Mouse (Mus musculus) heart, embryonic 16.5 days (tissue): ENCODE results near the gene Cdca3. TPM values are rescaled to one million over a fixed set of nuclear protein-coding genes. Genes with fewer than 3 reads are reported as not detected.
A peak's percentile ranks its signal among the peaks of the same experiment; 100 is the strongest.
"Not testable (repeated sequence)": the region's sequence is repeated elsewhere in the genome, so short reads cannot be mapped to it uniquely, and the experiment has no call there.

Source experiments
- ATAC-seq: fragments of 200-750 bp; cut with Nextera tagmentation; replicated peaks from 2 replicates; pipeline ENCODE4 v1.8.0; 2017; ENCODE audit warnings: moderate number of reproducible peaks; ENCODE audit not compliant: insufficient read depth, low FRiP score; ENCODE audit errors: extremely low read depth
- H3K27ac ChIP-seq: fragments of 300-500 bp; sonication (generic); 2 replicates; pipeline ENCODE4 v1.5.1; 2014; ENCODE audit warnings: mild to moderate bottlenecking, low read length, control low read depth, moderate library complexity
- H3K27me3 ChIP-seq: fragments of 300-500 bp; sonication (generic); 2 replicates; pipeline ENCODE4 v1.6.1; 2014; ENCODE audit warnings: low read length, mixed read lengths; ENCODE audit not compliant: control insufficient read depth, insufficient read depth
- H3K36me3 ChIP-seq: fragments of 300-500 bp; sonication (generic); 2 replicates; pipeline ENCODE4 v1.6.1; 2014; ENCODE audit not compliant: control insufficient read depth, insufficient read depth
- H3K4me1 ChIP-seq: fragments of 300-500 bp; sonication (generic); 2 replicates; pipeline ENCODE4 v1.6.1; 2014; ENCODE audit warnings: low read length, mixed read lengths; ENCODE audit not compliant: control insufficient read depth, insufficient read depth
- H3K4me2 ChIP-seq: fragments of 300-500 bp; sonication (generic); 2 replicates; pipeline ENCODE4 v1.6.1; 2014; ENCODE audit warnings: low read depth, mild to moderate bottlenecking, control low read depth, low read length
- H3K4me3 ChIP-seq: fragments of 300-500 bp; sonication (generic); 2 replicates; pipeline ENCODE4 v1.5.1; 2014; ENCODE audit warnings: mild to moderate bottlenecking, control low read depth, low read length
- H3K9ac ChIP-seq: fragments of 300-500 bp; sonication (generic); 2 replicates; pipeline ENCODE4 v1.6.1; 2014; ENCODE audit warnings: low read length, control low read depth
- H3K9me3 ChIP-seq: fragments of 300-500 bp; sonication (generic); replicated peaks from 2 replicates; pipeline ENCODE4 v1.6.1; 2016; ENCODE audit warnings: low read length; ENCODE audit not compliant: control insufficient read depth
- WGBS: fragments of 180-500 bp; shearing (Covaris S2); extraction: QIAGEN DNeasy Blood & Tissue Kit; methylation state at CpG from one replicate; pipeline ENCODE4 v1.1.7; 2014; 5-methylcytosine and 5-hydroxymethylcytosine counted together
- polyA plus RNA-seq: library from polyadenylated mRNA; unstranded; fragments of >200 nt; fragmentation: Nextera tagmentation; extraction: Ambion mirVana; gene quantifications from 2 replicates; pipeline ENCODE4 v1.2.1, GENCODE M21; 2015

Cdca3 gene
- polyA plus RNA-seq, 1 experiment from 2014 or later, result 126 TPM

- peaks cover 18% of the 10 kb centered on the region for H3K36me3 ChIP-seq
- H3K27me3 ChIP-seq, result no peaks in the 10 kb centered on the region
- H3K27ac ChIP-seq, result peak overlapping the region; percentile 18; the same call in 1 of the 2 replicates
- peak overlapping the region; percentile 26; the same call in 1 of the 2 replicates for H3K9ac ChIP-seq
- 47% methylated on average over 4 of the region's 4 CpGs for WGBS
- no peaks in the 10 kb centered on the region for H3K9me3 ChIP-seq
- ATAC-seq, result no peak
- H3K4me1 ChIP-seq, result peaks cover 55% of the 10 kb centered on the region
- H3K4me2 ChIP-seq, result no peak overlapping the region
- H3K4me3 ChIP-seq, result no peak overlapping the region
Observed at GRCm38 (mm10) chr6:124807366-124807765, 22.0 kb upstream of the Cdca3 start.

- peak overlapping the region; percentile 92 for H3K9ac ChIP-seq
- no peak for ATAC-seq
Observed at GRCm38 (mm10) chr6:124807986-124808357, 21.4 kb upstream of the Cdca3 start.

GRCm38 (mm10) chr6:124808358-124809012, 20.9 kb upstream of the Cdca3 start, which contains the start of gene Spsb2:
Gene Spsb2 (plus strand): TSS chr6:124808661.
- peaks cover 18% of the 10 kb centered on the region for H3K36me3 ChIP-seq
- H3K4me1 ChIP-seq, result peaks cover 59% of the 10 kb centered on the region
- peak; percentile 43 for ATAC-seq
- H3K9me3 ChIP-seq, result no peaks in the 10 kb centered on the region
- peak within 1 kb of the TSS; percentile 92 for H3K27ac ChIP-seq
- H3K4me3 ChIP-seq, result peak within 1 kb of the TSS; percentile 79
- H3K9ac ChIP-seq, result peak within 1 kb of the TSS; percentile 92
- peak within 1 kb of the TSS; percentile 100 for H3K4me2 ChIP-seq
- no peaks in the 10 kb centered on the region for H3K27me3 ChIP-seq
- WGBS, result 4% methylated on average over 29 of the region's 29 CpGs

More at GRCm38 (mm10) chr6:124807986-124808357, 21.4 kb upstream of the Cdca3 start:
- 65% methylated on average over 6 of the region's 6 CpGs for WGBS
- Histone ChIP-seq H3K9me3 (no peaks in the 10 kb centered on the region), H3K4me3 (peak overlapping the region; percentile 79), H3K27me3 (no peaks in the 10 kb centered on the region), H3K4me2 (peak overlapping the region; percentile 100), H3K27ac (peak overlapping the region; percentile 92), H3K4me1 (peaks cover 58% of the 10 kb centered on the region), H3K36me3 (peaks cover 18% of the 10 kb centered on the region)

- 0 out of 2 replicates have a peak, but pooled peaks have one; percentile 20 for ATAC-seq
- Histone ChIP-seq H3K4me3 (peak overlapping the region; percentile 79), H3K36me3 (peaks cover 18% of the 10 kb centered on the region), H3K27ac (peak overlapping the region; percentile 92), H3K9ac (peak overlapping the region; percentile 92), H3K4me1 (peaks cover 59% of the 10 kb centered on the region), H3K27me3 (no peaks in the 10 kb centered on the region), H3K4me2 (peak overlapping the region; percentile 100), H3K9me3 (no peaks in the 10 kb centered on the region)
- under 1% methylated on average over 35 of the region's 35 CpGs for WGBS
Observed at GRCm38 (mm10) chr6:124809052-124809774, 20.1 kb upstream of the Cdca3 start.

- Histone ChIP-seq H3K4me1 (peaks cover 65% of the 10 kb centered on the region), H3K4me3 (peak overlapping the region; percentile 79), H3K9ac (peak overlapping the region; percentile 92), H3K27ac (peak overlapping the region; percentile 92), H3K4me2 (peak overlapping the region; percentile 100), H3K27me3 (no peaks in the 10 kb centered on the region), H3K36me3 (peaks cover 18% of the 10 kb centered on the region), H3K9me3 (no peaks in the 10 kb centered on the region)
- WGBS, result 41% methylated on average over 14 of the region's 14 CpGs
- ATAC-seq, result no peak
Observed at GRCm38 (mm10) chr6:124809775-124810538, 19.4 kb upstream of the Cdca3 start.

GRCm38 (mm10) chr6:124810566-124811402, 18.6 kb upstream of the Cdca3 start:
- H3K27ac ChIP-seq, H3K4me3 ChIP-seq, H3K9me3 ChIP-seq, H3K9ac ChIP-seq, ATAC-seq, H3K4me2 ChIP-seq, H3K27me3 ChIP-seq: not testable (repeated sequence)
- 73% methylated on average over 11 of the region's 11 CpGs for WGBS
- H3K36me3 ChIP-seq, result peaks cover 18% of the 10 kb centered on the region
- H3K4me1 ChIP-seq, result peaks cover 62% of the 10 kb centered on the region

- Histone ChIP-seq H3K4me1 (peaks cover 56% of the 10 kb centered on the region), H3K4me2 (no peak overlapping the region), H3K36me3 (peaks cover 19% of the 10 kb centered on the region), H3K9ac (peak overlapping the region; percentile 5; the same call in 1 of the 2 replicates), H3K27ac (peak overlapping the region; percentile 14; the same call in 1 of the 2 replicates), H3K9me3 (no peaks in the 10 kb centered on the region), H3K27me3 (no peaks in the 10 kb centered on the region), H3K4me3 (no peak overlapping the region)
- 72% methylated on average over 4 of the region's 4 CpGs for WGBS
- ATAC-seq, result no peak
Observed at GRCm38 (mm10) chr6:124811403-124811665, 18.0 kb upstream of the Cdca3 start.

GRCm38 (mm10) chr6:124811701-124812560, 17.4 kb upstream of the Cdca3 start:
- Histone ChIP-seq H3K4me3 (peak overlapping the region; percentile 89), H3K27me3 (no peaks in the 10 kb centered on the region), H3K9ac (peak overlapping the region; percentile 97), H3K27ac (peak overlapping the region; percentile 99), H3K9me3 (no peaks in the 10 kb centered on the region), H3K4me2 (peak overlapping the region; percentile 90), H3K4me1 (peaks cover 52% of the 10 kb centered on the region), H3K36me3 (peaks cover 25% of the 10 kb centered on the region)
- no peak for ATAC-seq
- 69% methylated on average over 24 of the region's 24 CpGs for WGBS
